Mouse (Mus musculus) brain, adult 2 months (tissue): ENCODE measurements around the gene Acsl3.
A peak's percentile ranks its signal among the peaks of the same experiment; 100 is the strongest.

Experiments used
- DNase-seq: peaks from one replicate; pipeline ENCODE4 v3.0.0; 2011; ENCODE audit warnings: low read depth, low spot score

Gene Acsl3

GRCm38 (mm10) chr1:78657671-78658440 lies at the start of gene Acsl3, which contains the start of gene Utp14b:
TSS of gene Acsl3 (plus strand) at chr1:78657825.
TSS of gene Utp14b (plus strand) at chr1:78658038.
- peak; percentile 98 for DNase-seq

GRCm38 (mm10) chr1:78609134-78609907 lies 48.3 kb upstream of the Acsl3 start:
- no peak for DNase-seq

- DNase-seq: peak; percentile 7
These were observed 46.6 kb upstream of the Acsl3 start for GRCm38 (mm10) chr1:78611039-78611438.

GRCm38 (mm10) chr1:78612959-78613358 lies 44.7 kb upstream of the Acsl3 start:
- DNase-seq: no peak

- DNase-seq: no peak
These were observed 33.3 kb upstream of the Acsl3 start for GRCm38 (mm10) chr1:78624352-78624751.

GRCm38 (mm10) chr1:78634486-78634885 lies 23.1 kb upstream of the Acsl3 start:
- DNase-seq: no peak

- DNase-seq: no peak
These were observed 16.8 kb upstream of the Acsl3 start for GRCm38 (mm10) chr1:78640871-78641270.

GRCm38 (mm10) chr1:78641791-78642190 lies 15.8 kb upstream of the Acsl3 start:
- no peak for DNase-seq

- DNase-seq: no peak
These were observed 15.4 kb upstream of the Acsl3 start for GRCm38 (mm10) chr1:78642197-78642596.

GRCm38 (mm10) chr1:78647317-78647885 lies 10.2 kb upstream of the Acsl3 start:
- no peak for DNase-seq

- DNase-seq: peak; percentile 30
These were observed 8.2 kb upstream of the Acsl3 start for GRCm38 (mm10) chr1:78649269-78650061.

GRCm38 (mm10) chr1:78656472-78656871 lies 1.2 kb upstream of the Acsl3 start:
- DNase-seq: peak; percentile 18

- DNase-seq: no peak
These were observed 500 bp upstream of the Acsl3 start for GRCm38 (mm10) chr1:78657021-78657629.

GRCm38 (mm10) chr1:78658441-78659269 lies 1.0 kb downstream of the Acsl3 start:
- DNase-seq: peak; percentile 40

GRCm38 (mm10) chr1:78659270-78659823 lies 1.7 kb downstream of the Acsl3 start:
- peak; percentile 19 for DNase-seq

GRCm38 (mm10) chr1:78664326-78664725 lies 6.7 kb downstream of the Acsl3 start:
- peak; percentile 27 for DNase-seq

- peak; percentile 47 for DNase-seq
These were observed 8.4 kb downstream of the Acsl3 start for GRCm38 (mm10) chr1:78665954-78666499.

GRCm38 (mm10) chr1:78666585-78666984 lies 9.0 kb downstream of the Acsl3 start:
- no peak for DNase-seq

- DNase-seq: no peak
These were observed 24.7 kb downstream of the Acsl3 start for GRCm38 (mm10) chr1:78682291-78682690.

- DNase-seq: no peak
These were observed 26.5 kb downstream of the Acsl3 start for GRCm38 (mm10) chr1:78684128-78684527.
